Mouse (Mus musculus) lung, postnatal 25 days (tissue): Measurements from ENCODE around the gene Ccdc47.
A peak's percentile ranks its signal among the peaks of the same experiment; 100 is the strongest.

Experiments used
- DNase-seq: peaks from one replicate; pipeline ENCODE4 v3.0.0; 2022; ENCODE audit warnings: low spot score

Ccdc47 gene

DNA sequence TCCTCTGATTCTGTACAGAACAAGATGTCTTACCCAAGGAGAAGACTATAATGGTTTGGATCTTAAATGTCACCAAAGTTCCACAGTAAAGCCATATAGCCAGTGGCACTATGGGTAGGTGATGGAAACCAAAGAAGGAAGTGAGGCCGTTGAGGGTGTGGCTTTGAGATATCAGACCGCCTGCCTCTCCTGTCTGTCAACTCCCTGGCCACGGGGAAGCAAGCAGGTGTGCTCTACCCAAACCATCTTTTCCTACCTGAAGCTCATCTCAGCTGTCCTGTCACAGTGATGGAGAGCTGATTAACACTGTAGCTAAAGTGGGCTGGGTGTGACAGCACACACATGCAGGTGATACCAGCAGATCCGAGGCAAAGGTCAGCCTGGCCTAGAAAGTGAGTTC is 17.9 kb downstream of the Ccdc47 start:
- no peak for DNase-seq

DNA sequence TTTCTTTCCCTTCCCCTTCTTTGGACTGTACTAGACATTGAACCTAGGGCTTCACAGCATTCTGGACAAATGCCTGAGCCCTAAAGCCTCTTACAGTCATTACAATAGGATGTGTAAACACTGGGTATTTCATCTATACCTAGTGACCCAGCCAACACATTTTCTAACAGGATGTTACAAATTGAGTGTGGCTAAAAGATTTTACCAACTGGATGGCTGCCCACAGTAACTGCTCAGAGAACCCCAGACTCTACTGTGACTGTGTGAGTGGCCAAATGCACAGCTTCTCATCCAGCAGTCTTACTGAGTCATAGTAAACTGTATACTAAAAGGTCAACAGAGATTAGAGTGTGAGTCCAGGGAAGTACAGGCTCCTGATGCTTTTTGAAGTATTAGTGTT is 20.8 kb downstream of the Ccdc47 start:
- DNase-seq, result no peak

DNA sequence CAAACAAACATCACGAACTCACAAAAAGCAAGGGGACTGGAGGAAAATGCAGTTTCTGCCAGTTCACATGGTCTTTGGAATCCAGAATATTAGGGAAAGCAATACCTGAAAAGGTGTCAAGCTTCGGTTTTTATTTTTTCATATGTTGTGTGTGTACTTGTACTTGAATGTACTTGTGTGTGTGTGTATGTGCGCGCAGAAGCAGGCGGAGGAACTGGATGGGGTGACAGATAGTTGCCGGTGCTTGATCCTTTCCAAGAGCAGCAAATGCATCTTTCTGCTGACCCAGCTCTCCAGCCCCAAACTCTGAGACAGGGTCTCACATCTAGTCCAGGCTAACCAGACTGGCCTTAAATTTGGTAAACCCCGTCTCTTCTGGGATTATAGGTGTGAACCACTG is 21.3 kb downstream of the Ccdc47 start:
- no peak for DNase-seq

DNA sequence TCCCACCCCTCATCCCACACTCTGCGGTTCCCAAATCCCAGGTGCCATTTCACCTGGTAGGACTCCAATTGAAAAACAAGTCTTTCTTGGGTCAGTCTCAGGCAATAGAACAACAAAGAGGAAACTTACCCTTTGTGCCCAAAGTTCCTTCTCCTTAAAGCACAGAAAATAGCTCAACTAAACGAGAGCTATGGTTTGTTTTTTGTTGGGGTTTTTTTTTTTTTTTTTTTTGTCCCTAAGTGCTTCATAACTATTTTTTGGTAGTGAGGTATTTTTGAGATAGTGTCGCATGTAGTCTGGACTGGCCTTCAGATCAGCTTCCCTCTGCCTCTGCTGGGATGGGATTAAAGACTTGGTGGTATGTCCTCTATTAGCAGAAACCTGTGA is 22.0 kb downstream of the Ccdc47 start:
- DNase-seq, result no peak

DNA sequence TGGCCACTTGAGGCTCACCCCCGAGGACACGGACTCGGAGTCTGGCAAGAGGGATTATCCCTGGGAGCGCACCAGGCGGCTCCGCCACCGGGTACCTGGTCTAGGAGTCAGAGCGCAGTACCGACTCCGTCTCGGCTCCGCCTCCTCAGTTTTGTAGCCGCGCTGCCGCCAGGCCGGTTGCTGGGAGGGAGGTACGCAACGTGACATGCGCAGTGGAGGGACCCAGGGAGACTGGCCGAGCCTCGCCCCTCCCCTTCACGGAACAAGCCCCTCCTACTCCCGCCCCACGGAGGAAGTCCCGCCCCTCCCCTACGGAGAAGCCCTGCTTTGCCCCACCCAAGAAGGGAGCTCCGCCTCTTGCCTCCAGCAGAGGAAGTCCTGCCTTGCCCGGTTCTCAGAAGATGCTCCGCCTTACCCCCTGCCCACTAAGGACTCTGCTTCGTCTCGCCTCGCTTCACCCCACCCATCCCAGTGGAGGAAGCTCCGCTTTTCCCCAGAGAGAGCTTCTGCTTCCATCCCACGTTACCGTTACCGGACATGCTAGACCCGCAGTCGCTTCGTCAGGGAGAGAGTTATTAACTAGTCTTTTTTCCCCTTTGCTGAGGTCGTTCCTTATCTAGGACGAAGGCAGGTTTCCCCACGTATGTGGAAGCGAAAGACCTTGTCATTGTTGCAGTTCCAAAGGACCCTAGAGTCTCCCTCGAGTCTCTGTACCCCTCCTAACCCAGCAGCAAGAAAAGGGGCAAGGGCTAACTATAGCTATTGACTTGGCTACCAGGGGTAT is 22.6 kb downstream of the Ccdc47 start:
- peak; percentile 97 for DNase-seq

DNA sequence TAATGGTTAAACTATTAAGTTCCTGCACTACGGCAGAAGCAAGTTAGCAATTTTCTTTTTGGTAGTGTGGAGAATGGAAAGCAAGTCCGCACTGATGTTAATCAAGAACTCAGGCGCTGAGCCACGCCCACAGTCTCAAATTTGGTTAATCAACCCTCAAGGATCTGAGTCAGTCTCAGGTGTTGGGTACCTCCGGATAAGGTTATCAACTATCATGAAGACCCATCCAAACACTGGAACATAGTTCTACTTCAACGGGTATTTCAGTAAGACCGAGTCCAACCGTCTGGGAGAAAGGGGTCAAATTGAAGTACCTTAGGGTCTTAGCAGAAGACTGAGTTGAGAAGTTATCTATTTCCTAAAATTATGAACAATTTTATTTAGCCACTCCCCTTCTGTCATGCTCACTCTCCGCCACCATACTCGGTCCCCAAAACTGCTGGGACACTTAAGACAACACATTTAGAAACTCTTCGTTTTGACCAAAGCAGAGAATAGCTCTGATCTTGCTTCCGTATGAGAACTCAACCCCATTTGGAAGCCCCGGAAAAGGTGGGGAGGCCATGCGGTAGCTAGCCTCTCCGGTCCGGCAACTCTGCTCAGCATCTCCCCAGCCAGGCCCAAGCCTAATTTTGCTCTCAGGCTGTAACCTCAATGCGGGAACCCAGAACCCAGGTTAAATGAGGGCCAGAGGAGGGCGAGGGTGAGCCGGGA is 23.3 kb downstream of the Ccdc47 start:
- DNase-seq, result no peak

DNA sequence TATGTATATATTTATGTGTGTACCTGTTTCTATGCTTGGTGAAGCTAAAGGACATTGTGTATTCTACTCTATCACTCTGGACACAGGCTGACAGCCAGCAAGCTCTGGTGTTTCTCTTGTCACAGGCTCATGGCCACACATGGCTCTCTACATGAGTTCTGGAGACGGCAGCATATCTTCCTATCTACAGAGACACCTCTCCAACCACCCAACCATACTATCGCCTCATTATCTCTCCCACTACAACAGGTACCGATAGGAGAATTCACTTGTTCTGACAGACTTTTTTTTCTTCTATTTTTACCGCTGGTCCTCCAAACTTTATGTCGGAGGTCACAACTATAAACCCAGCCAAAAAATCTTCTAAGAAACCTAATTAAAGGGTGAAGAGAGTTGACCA is 23.9 kb downstream of the Ccdc47 start:
- no peak for DNase-seq

DNA sequence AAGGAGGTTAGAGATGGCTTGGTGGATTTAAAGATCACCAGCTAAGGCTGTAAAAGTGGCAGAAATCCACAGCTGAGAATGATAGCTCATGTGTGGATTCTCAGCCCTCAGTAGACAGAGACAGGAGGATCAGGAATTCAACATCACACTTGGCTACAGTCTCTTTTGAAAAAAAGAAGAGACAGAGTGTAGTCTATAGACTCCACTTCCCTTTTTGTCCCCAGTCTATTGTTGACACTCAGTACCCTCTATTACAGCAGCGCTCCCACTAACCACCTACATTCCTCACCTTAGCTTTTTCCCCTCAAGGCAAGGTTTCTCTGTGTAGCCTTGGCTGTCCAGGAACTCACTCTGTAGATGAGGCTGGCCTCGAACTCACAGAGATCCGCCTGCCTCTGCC is 24.4 kb downstream of the Ccdc47 start:
- DNase-seq, result no peak

DNA sequence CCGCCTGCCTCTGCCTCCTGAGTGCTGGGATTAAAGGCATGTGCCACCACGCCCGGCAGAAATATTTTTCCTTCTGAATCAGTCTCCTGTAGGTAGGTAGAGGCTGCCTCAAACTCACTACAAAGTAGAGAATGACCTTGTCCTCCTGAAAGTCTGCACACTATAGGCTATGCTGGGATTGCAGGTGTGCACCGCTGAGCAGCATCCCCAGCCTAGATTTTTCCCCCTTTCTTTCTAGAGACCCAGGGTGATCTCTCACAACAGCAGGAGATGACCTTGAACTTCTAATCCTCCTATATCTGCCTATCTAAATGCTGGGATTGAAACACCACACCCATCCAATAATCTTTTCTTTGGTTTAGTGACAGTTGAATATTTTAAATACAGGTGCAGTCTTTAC is 28.8 kb downstream of the Ccdc47 start:
- DNase-seq, result no peak

DNA sequence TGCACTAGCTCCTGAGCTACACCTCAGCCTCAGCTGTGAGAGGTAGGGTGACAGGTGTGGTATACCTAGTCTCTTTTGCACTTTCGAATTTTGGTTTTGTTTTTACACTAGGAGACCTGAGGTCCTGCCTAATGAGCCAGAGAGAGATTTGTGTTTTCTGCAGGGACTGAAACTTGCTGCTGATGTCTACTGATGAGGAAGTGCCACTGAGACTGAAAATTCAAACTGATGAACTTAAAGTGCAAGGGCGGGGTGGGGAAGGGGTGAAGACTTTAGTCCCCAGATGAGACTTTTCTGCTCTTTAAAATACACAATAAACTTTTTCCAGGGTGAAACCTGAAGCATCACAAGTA is 35.7 kb downstream of the Ccdc47 start:
- no peak for DNase-seq

DNA sequence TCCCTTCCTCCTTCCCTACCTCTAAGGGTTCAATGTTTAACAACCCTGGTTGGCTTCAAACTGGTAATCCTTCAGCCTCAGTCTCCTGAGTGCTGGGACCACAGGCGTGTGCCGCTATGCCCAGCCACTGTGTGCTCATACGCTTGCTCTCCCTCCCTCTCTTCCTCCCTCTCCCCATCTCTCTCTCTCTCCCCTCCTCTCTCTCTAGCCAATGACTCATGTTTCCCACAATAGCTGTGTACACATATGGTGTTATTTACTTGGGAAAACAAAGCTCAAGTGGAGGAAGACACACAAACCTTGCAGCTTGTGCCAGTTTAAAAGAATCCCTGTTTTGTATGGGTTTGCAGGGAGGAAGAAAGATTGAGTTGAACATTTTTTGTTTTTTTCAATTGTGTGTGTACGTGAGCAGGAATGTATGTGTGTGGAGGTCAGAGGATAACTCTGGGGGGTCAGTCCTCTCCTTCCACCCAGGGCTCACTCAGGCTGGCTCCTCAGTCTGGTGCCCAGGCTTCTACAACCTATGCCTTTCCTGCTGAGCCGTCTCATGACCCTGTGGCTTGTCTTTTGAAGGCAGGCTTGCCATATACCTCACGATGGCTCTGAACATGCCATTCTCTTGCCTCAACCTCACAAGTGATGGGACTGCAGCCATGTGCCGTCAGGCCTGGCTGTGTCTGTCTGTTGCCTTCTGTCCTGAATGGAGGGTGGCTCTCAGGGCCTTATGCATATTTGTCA is 36.3 kb downstream of the Ccdc47 start:
- DNase-seq, result no peak

DNA sequence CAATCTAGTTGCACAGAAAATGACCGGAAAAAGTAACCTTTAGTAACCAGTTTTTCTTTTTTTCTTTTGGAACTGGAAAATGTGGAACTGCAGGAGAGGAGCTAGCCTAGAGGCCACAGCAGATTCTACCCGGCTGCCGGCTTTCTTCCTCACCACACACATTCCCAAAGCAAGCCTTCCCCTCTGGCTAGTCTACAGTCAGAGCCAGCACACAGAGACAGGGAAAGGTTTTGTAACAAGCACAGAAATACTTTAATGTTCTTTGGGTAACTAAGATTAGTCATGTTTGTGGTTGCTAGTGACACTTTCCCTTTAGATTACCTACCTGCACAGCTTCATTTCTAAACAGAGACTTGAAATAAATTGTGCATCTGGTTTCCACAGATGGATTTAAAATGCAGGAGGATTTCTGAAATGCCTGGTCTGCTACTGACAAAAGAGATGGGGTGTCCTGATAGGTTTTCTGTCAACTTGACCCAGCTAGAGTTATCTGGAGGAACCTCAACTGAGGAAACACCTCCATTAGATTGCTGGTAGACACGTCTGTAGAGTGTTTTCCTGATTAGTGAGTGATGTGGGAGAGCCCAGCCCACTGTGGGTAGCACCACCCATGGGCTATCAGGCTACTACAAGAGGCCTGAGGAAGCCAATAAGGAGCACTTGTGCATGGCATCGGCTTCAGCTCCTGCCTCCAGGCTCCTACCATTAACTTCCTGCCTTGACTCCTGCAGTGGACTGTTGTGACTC is 37.9 kb downstream of the Ccdc47 start:
- no peak for DNase-seq

DNA sequence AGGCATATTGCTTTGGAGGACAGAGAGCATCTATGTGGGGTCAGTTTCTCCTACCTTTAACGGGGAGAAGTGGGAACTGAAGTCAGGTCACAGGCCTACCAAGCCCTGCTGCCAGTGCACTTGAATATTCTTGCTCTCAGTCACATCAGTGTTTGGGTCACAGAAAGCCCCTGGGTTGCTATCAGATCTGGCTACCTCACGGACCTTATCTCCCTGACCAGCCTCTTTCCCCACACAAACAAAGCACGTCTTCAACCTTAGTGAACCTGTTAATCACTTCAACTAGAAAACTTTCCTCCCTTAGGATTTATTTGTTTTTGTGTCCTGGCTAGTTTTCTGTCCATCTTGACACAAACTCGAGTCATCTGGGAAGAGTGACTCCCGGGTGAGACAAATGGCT is 39.8 kb downstream of the Ccdc47 start:
- no peak for DNase-seq

DNA sequence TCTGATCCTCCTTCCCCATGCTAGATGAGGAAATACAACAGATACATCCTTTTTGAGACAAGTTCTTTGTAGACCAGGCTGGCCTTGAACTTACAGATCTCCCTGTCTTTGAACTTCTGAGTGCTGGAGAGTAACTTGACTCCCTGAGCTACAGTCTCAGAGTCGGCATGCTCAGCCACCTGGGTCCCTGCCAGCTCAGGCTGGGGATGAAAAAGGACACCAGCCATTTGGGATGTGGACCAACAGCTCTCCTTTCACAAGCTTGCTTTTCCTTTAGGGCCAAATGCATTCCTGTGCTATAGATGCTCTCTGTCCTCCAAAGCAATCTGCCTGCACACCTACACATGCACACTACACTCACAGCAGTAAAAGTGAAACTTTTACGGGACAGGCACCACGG is 41.1 kb downstream of the Ccdc47 start:
- no peak for DNase-seq

DNA sequence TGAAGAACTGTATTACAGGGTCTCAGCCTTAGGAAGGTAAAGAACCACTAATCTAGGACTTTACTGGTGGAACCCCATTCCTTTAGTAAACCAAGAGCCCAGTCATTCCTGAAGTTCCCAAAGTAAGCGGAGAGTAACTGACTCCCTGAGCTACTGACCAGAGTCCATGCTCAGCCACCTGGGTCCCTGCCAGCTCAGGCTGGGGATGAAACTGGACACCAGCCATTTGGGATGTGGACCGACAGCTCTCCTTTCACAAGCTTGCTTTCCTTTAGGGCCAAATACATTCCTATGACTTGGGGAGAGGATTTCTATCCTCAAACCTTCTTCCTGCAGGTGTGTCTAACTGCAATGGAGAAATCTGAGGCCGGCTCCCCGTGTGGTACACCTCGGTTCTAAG is 41.8 kb downstream of the Ccdc47 start:
- no peak for DNase-seq

DNA sequence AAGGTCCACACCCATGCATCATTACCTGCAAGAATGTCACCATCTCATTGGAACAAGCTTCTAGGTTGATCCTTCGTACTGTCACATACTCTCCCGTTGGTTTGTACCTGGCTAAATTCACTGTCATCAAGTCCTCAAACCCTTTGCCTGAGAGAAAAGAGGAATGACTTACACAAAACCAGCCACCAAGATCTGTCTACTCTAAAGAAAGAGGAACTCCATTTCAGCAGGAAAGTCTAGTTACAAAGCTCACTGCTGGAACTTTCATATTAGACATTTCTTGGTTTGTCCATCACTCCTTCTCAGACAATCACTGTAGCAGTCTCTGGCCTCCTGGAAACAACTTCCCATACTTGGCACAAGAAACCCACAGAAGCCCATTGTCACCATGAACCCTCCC is 42.9 kb downstream of the Ccdc47 start:
- DNase-seq, result no peak

DNA sequence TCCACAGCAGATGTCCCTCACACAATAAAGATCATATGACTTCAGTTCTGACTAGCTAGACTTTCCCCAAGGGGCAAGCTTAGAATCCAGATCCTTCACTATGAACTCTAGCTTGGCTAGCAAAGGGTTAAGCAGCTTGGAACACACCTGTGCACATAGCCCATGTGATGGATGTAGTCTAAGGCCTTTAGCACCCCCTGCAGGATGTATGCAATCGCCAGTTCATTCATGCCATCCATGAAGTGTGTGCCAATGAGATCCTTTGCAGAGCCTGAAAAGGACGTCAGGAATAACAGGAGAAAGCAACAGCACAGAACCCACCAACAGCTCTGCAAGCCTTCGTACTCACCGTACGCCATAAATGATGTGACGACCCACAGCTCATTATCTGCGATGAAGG is 45.3 kb downstream of the Ccdc47 start:
- DNase-seq, result peak; percentile 75

DNA sequence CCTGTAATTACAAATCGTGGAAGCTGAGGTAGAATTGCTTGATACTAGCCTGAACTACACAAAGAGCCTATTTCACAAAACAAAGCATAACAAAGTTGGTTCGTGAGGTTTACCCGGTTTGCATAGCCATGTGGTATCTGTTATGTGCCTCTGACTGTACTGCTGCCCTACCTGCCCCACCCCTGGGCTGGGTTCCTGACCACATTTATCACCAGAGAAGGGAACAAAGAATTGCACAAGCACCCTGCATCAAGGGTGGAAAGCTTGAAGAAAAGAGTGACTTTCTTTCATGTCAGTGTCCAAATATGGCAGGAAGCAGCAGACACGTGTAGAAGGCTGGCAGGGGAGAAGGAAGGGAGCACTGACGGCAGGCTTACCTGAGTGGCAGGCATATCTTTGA is 48.7 kb downstream of the Ccdc47 start:
- DNase-seq, result peak; percentile 57

DNA sequence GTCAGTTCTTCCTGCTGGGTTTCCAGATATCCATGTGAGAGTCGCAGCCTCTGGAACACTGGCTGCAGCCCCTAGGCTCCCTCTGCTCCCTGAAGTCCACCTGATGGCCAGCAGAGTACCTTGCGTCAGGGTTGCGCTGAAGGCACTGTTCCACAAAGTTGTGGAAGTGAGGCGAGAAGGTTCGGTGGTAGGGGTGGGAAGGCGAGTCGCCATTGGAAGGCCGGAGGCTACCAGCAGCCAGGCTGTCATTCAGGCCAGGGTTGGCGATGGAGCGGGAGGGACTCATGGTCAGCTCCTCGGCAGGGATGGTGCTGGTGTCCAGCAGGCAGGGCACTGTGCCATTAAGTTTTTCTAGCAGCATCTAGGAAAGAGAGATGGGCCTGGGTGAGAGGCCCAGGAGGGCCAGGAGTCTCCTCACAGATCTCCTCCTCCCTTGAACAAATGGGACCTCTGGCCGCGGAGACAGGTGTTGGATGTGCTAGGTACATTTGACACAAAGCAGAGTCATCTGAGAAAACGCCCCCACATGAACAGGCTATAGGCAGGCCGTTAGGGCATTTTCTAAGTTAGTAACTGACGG is 51.5 kb downstream of the Ccdc47 start:
- DNase-seq, result no peak

DNA sequence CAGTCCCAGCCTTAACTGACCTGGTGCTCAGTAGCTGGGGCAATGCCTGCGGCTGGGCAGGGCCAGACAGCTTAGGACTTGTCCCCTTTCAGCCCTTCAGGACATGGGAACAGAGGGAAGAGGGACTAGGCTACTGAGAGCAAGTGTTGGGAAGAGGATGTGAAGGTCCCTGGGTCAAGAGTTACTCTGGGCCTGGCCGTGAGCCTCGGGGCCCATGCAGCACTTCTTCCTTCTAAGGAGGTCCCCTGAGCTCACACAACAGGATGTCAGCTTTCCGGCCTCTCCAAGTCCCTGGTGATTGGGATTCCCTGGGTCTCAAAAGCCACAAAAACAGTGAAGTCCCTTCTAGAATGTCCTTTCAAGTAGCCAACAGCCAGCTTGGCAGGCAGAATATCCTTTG is 52.6 kb downstream of the Ccdc47 start:
- DNase-seq, result peak; percentile 34

DNA sequence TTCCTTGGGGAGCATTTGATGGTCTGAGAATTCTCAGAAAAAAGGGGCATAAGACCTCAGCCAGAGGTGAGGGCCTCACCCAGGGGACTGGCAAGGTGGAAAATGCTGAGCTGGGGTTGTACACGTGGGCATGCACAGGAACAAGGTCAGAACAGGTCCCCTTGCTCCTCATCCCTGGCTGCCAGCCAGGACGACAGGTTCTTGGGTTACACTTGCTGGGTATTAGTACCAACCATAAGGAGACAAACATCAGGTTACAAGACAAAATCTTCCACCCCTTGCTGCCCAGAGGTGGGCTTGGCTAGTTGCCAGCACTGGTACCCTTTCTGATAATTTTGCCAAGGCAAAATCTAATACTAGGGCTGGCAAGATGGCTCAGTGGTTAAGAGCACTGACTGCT is 53.9 kb downstream of the Ccdc47 start:
- DNase-seq, result no peak
